Mouse (Mus musculus): ENCODE data around the gene Ugp2.

- TF ChIP-seq CTCF (IDR thresholded peaks at IDR 0.05; ENCODE audit: borderline replicate concordance, insufficient read depth, low read length), result no peak
- TF ChIP-seq POLR2A (IDR thresholded peaks at IDR 0.05; ENCODE audit: low read depth, low read length), result no peak
These were observed 84.6 kb downstream of the Ugp2 start for GRCm38 (mm10) chr11:21286391-21286790.

Data from embryonic fibroblast, embryonic 13.5 days (primary cell).